Comparison of ENCODE assay signal across 8 mouse cellular contexts in the genomic region with DNA sequence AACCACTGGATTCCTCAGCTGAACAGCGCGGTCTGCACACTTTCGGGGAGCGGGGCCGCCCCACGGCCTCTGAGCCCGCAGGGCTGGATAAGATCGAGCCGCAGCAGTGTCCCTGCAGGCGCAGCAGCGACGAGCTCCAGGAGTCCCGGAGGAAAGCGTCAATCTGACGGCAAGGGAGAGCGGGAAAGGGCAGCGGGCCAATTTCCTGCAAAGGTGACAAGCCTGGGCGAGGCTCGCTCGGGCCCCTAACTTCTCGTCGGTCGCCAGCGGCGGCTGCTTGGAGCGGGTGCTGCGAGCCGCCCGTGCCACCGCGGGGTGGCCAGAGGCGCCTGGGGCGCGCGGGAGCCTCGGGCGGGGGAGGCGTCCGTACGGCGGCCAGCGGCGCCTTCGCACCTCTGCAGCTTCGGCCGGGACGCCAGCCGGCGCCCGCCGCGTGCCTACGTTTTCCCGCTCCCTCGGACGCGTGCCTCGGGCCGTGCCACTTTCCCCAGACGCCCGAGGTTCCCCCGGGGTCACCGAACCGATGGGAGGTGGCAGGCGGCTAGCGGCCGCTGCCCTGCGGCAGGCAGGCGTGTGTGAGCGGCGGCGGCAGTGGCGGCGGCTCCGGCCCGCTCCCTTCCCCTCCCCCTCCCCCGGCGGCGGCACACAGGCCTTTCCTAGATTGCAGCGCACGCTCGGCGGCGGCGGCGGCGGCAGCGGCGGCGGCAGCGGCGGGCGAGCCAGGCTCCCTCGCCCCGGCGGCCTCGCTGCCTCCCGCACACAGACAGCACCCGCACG. TPM values are rescaled to one million over a fixed set of nuclear protein-coding genes. Genes with fewer than 3 reads are reported as not detected.
DNase-seq lines count a peak whose midpoint lies in the region; ATAC-seq lines count a peak whose summit lies in the region.

No protein-coding gene starts in this region.

- peak overlapping the region; percentile 52 for H3K4me3 ChIP-seq in intestine, embryonic 16.5 days (ENCODE audit: low read length)
- H3K4me3 ChIP-seq in midbrain, embryonic 12.5 days: peak overlapping the region; percentile 58

- H3K27me3 ChIP-seq in intestine, embryonic 16.5 days (replicated peaks; ENCODE audit: control insufficient read depth, insufficient read depth, low read length): peaks cover 36% of the 10 kb centered on the region
- peaks cover 60% of the 10 kb centered on the region for H3K27me3 ChIP-seq in midbrain, embryonic 12.5 days

- intact Hi-C loops in gastrocnemius, postnatal 36 days (cut with DNase I): no loop called here
- intact Hi-C loops in left cerebral cortex, postnatal 4 days (cut with DNase I): no loop called here

- H3K4me2 ChIP-seq in intestine, embryonic 16.5 days (ENCODE audit: low read depth, low read length): peak overlapping the region; percentile 76
- H3K4me2 ChIP-seq in midbrain, embryonic 12.5 days (replicated peaks): peak overlapping the region; percentile 60

- WGBS in intestine, embryonic 16.5 days: 21% methylated on average over 64 of the region's 100 CpGs
- WGBS in midbrain, embryonic 12.5 days: 25% methylated on average over 44 of the region's 100 CpGs

- no peaks in the 10 kb centered on the region for H3K4me1 ChIP-seq in intestine, embryonic 16.5 days (ENCODE audit: control insufficient read depth, insufficient read depth, low read length)
- no peaks in the 10 kb centered on the region for H3K4me1 ChIP-seq in midbrain, embryonic 12.5 days

- no peaks in the 10 kb centered on the region for H3K9me3 ChIP-seq in intestine, embryonic 16.5 days (ENCODE audit: control insufficient read depth, low read length)
- no peaks in the 10 kb centered on the region for H3K9me3 ChIP-seq in midbrain, embryonic 12.5 days

- peak overlapping the region; percentile 45; the same call in 1 of the 2 replicates for H3K9ac ChIP-seq in intestine, embryonic 16.5 days (ENCODE audit: low read depth, low read length)
- peak overlapping the region; percentile 74 for H3K9ac ChIP-seq in midbrain, embryonic 12.5 days (replicated peaks)

- DNase-seq in adrenal gland, postnatal 14 days: peak; percentile 78
- DNase-seq in cerebellum, postnatal 36 days: peak; percentile 51 to 61
- DNase-seq in gastrocnemius, postnatal 36 days: peak; percentile 8 to 15
- peak; percentile 65 for DNase-seq in left cerebral cortex, postnatal 4 days
- peak; percentile 7 to 26 for DNase-seq in spleen, postnatal 10 days (ENCODE audit: low spot score in 2 of 2)

- ATAC-seq in intestine, embryonic 16.5 days: peak; percentile 34
- ATAC-seq in midbrain, embryonic 12.5 days (ENCODE audit: low FRiP score, low read depth): peak; percentile 62
- no peak for ATAC-seq in erythroid progenitor cell, adult 5-6 weeks (replicated peaks; ENCODE audit: low FRiP score, poor library complexity, severe bottlenecking)

- no peaks in the 10 kb centered on the region for H3K36me3 ChIP-seq in intestine, embryonic 16.5 days (ENCODE audit: control insufficient read depth, insufficient read depth, low read length)
- H3K36me3 ChIP-seq in midbrain, embryonic 12.5 days: no peaks in the 10 kb centered on the region

- no peak overlapping the region for H3K27ac ChIP-seq in intestine, embryonic 16.5 days (ENCODE audit: low read length)
- H3K27ac ChIP-seq in midbrain, embryonic 12.5 days (replicated peaks): peak overlapping the region; percentile 90

RNA-seq across cellular contexts. Expression of gene Nexmif, which starts 1.2 kb away (rescaled TPM):
- total RNA-seq in adrenal gland, postnatal 14 days (2021): 11.0 and 11.2 TPM in 2 replicates
- total RNA-seq in gastrocnemius, postnatal 36 days (2021): not detected
- 0.35 and 0.37 TPM in 2 replicates for polyA plus RNA-seq in intestine, embryonic 16.5 days (2015; fragmentation: Nextera tagmentation; extraction: Ambion mirVana)
- total RNA-seq in left cerebral cortex, postnatal 4 days (2021): 10 to 100 TPM; 94.0 to 98.9 TPM
- polyA plus RNA-seq in midbrain, embryonic 12.5 days (2016; fragmentation: Nextera tagmentation; extraction: Ambion mirVana): 4.4 and 5.6 TPM in 2 replicates
- not detected in 2 replicates for total RNA-seq in erythroid progenitor cell, adult 5-6 weeks (2015; ENCODE audit: low replicate concordance)
- total RNA-seq in erythroid progenitor cell, adult 5-6 weeks (2017; ENCODE audit: low replicate concordance): not detected in 2 replicates

Comparison
In these comparisons a context has a peak if more than half of its experiments do, and no peak if none do; other contexts are left out.
1. DNase-seq: peak in every context shown above with its lines; median percentile 78 in adrenal gland, postnatal 14 days; 65 in left cerebral cortex, postnatal 4 days; 56 in cerebellum, postnatal 36 days; 16 in spleen, postnatal 10 days; 12 in gastrocnemius, postnatal 36 days.
2. RNA of gene Nexmif, which starts 1.2 kb away (total RNA-seq): 94.0 to 98.9 TPM in left cerebral cortex, postnatal 4 days and 11.0 to 11.2 TPM in adrenal gland, postnatal 14 days; not detected in gastrocnemius, postnatal 36 days and not detected in erythroid progenitor cell, adult 5-6 weeks; every median in the first group is over 10 times any median in the second.